Mouse (Mus musculus) heart, postnatal 36 days (tissue): Measurements from ENCODE around the gene Iltifb. TPM values are rescaled to one million over a fixed set of nuclear protein-coding genes. Genes with fewer than 3 reads are reported as not detected.
"Not testable (repeated sequence)": the region's sequence is repeated elsewhere in the genome, so short reads cannot be mapped to it uniquely, and the experiment has no call there.

Experiments
- DNase-seq, 2 experiments: peaks; one replicate each; pipeline ENCODE4 v3.0.0; 2021 to 2022
- intact Hi-C: fragments of 180-260 bp; cut with DNase I; formaldehyde crosslinking; loops from one replicate; pipeline ENCODE4 v1.15.1; 2025
- total RNA-seq, 2 experiments: library from RNA; stranded (reverse); gene quantifications; 2 replicates each; pipeline ENCODE4 v1.2.3; 2021

Iltifb gene
- not detected for total RNA-seq

DNA sequence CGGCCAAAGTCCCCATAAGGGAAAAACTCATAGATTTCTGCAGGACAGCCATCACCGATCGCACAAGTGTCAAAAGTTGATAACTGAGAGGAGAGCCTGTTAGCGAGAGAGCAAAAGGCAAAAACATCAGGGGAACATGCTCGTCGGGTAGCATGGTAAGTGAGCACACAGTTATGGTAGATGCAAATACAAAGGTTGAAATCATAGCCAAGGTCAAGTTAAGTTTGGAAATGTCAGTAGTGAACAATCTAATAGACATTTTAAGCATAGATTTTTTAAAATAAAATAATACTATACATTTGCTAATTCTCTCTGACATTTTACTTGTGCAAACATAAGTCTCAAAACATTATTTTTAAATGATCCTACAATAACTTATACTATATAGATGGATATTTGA is at the start of gene Iltifb:
Iltifb (minus strand) TSS at position 101 of the 400 bp plus-strand sequence.
- no peak for DNase-seq
- intact Hi-C loops: no loop called here

GRCm38 (mm10) chr10:118343155-118343554 is 48.3 kb upstream of the Iltifb start, which contains the start of gene Gm9046:
Gm9046 (minus strand) TSS chr10:118343255.
- intact Hi-C loops, DNase-seq: not testable (repeated sequence)

DNA sequence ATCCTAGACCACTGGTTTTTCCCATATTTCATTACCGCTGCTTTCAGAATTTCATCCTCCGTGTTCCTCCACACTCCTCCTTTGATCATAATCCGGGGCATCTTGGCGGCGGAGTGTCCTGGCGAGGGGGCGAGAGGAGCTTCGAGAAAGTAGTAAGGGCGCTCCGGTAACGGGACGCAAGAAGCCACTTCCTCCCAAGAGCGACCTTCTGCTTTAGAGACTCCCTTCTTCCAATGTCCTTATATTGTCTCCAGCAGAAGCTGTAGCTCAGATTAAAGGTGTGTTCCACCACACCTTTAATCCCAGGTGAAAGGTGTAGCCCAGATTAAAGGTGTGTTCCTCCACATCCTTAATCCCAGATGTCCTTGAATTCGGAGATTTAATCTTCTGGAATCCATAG is 42.9 kb upstream of the Iltifb start, which contains the start of gene Gm9045:
Gm9045 (minus strand) TSS at position 101 of the 400 bp plus-strand sequence.
- intact Hi-C loops, DNase-seq: not testable (repeated sequence)

- intact Hi-C loops, DNase-seq: not testable (repeated sequence)
Measured at GRCm38 (mm10) chr10:118332308-118332707, 37.5 kb upstream of the Iltifb start, which contains the start of gene Gm9044. Gm9044 (minus strand) TSS chr10:118332408.

- intact Hi-C loops, DNase-seq: not testable (repeated sequence)
Measured at GRCm38 (mm10) chr10:118326869-118327268, 32.0 kb upstream of the Iltifb start, which contains the start of gene Gm9040. Gm9040 (minus strand) TSS chr10:118326969.

DNA sequence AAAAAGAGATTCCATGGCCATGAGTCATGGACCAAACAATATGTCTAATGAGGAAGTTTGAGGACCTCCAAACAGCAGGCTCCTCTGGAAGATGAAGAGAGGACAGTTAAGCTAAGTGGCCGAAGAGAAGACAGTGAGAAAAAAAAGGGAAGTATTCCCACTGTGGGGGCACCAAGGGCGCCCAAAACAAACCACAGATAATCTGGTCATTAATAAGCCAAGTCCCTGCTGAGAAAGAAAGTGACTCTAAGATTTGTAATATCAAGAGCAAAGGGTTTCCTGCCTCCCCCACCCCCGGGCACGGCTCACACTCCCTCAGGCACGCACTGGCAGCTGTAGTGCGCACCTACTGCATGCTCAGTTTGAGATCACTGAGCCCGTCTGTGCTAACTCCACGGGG is 24.2 kb upstream of the Iltifb start:
- intact Hi-C loops: no loop called here

DNA sequence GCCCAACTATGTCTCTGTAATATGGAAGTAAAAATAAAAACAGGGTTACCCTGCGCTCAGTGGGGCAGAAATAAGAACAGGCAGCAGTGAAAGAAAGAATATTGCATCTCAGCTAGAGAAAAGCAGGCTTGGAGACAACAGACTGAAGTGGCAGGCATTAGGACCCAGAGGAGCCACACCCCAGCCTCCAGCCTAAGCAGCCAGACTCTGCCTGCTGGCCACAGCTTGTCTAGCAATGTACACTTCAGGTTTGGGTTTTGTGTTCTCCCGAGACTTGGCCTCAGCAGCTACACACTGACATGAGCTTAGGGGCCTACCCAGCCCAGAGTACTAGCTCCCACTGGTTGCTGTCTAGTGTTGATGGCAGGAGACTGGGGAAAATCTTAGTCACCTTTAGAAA is 7.3 kb upstream of the Iltifb start:
- DNase-seq, intact Hi-C loops: not testable (repeated sequence)

More for the DNA sequence above, 24.2 kb upstream of the Iltifb start:
- DNase-seq: no peak

GRCm38 (mm10) chr10:118283016-118283415 is 11.8 kb downstream of the Iltifb start:
- intact Hi-C loops, DNase-seq: not testable (repeated sequence)

DNA sequence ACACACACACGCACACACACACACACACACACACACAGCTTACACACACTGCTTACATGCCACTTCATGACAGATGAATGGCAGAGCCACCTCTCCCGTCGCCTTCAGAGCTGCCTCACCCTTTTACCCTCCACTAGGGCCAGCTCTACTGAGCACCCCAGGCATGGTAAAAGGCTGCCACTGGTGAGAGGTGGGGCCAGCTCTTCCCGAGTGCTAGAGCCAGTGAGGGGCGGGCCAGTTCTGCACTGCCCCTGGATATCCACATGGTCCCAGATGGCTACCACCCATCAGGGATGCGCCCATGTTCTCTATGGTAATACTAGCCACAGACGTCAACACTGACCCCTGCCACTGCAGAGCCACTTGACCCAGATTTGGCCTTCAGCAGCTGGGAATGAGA is 12.3 kb downstream of the Iltifb start:
- DNase-seq, intact Hi-C loops: not testable (repeated sequence)

DNA sequence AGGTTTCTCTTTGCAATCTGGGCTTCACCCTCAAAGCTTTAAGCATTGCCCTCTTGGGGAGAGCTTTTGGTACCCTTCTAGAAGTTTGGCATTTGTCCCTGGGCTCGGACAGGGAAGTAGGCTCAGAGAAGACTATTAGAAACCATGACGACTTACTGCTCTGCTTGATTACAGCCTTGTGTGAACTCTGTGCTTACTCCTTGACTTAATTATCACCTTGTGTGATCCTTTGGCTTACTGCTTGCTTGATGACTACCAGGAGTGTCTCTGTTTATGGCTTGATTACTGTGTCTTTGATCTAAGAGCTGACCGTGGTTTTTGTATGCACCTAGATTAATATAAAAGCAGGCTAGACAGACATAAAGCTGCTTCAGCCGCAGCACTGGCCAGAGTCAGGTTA is 16.8 kb downstream of the Iltifb start:
- intact Hi-C loops, DNase-seq: not testable (repeated sequence)

DNA sequence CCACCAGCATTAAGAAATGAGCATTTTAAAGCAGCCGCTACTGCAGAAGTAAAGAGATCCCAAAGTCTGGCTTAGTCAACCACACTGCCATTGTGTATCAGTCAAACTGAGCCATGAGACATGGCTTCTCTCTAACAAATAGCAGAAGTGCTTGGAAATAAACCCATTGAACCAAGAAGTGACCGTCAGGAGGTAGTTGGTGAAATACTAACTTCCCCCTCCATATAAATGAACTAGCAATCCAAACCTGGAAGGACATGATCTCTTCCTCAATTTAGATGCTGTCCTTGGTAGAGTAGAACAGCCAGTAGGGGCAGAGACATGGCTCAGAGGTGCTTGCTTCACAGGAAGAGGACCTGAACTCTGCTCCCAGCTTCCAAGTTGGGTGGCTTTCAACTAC is 23.4 kb downstream of the Iltifb start:
- intact Hi-C loops, DNase-seq: not testable (repeated sequence)

DNA sequence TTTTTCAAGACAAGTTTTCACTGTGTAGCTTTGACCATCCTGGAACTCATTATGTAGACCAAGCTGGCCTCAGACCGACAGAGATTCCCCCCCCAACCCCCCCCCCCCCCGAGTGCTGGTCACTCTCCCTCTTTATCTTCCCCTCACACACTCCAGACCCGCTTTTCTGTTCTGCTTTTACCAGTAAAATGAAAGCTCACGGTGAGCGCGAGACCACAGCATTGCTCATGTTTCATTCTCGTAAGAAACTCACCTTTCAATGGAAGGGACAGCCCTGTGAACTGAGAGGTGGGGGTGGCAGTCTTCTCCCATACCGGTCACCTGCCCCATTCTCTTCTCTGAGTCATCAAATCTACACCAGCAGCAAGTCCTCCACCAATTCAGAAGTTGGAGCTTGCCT is 26.0 kb downstream of the Iltifb start:
- intact Hi-C loops: not testable (repeated sequence)

DNA sequence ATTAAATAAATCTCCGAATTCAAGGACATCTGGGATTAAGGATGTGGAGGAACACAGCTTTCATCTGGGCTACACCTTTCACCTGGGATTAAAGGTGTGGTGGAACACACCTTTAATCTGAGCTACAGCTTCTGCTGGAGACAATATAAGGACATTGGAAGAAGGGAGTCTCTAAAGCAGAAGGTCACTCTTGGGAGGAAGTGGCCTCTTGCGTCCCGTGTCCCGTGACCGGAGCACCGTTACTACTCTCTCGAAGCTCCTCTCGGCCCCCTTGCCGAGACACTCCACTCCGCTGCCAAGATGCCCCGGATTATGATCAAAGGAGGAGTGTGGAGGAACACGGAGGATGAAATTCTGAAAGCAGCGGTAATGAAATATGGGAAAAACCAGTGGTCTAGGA is 36.5 kb downstream of the Iltifb start, which contains the start of gene Gm32802:
Gm32802 (plus strand) TSS at position 301 of the 400 bp plus-strand sequence.
- intact Hi-C loops, DNase-seq: not testable (repeated sequence)

More for the DNA sequence above, 26.0 kb downstream of the Iltifb start:
- not testable (repeated sequence) for DNase-seq

DNA sequence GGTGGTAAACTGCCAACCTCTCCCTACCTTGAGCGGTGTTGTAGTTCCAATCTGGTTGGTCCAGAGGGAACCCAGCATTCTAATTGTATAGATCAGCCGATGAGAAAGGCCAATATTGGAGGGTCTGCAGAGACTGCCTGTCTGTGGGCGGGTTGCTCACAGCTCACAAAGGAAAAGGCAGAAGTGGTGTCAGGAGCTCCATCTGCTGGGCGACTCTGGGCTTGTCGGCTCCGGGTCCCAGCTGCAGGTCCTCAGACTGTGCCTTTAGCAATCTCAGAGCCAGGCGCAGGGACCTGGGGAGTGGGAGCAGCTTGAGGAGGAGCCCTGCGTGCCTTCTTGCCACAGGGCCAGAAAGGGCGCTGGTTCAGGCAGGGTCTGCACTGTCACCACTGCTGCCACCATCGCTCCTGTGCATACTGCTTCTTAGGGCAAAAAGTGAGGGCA is 44.0 kb downstream of the Iltifb start:
- intact Hi-C loops: no loop called here
- no peak for DNase-seq

- intact Hi-C loops, DNase-seq: not testable (repeated sequence)
Measured at GRCm38 (mm10) chr10:118249006-118249595, 45.7 kb downstream of the Iltifb start.

DNA sequence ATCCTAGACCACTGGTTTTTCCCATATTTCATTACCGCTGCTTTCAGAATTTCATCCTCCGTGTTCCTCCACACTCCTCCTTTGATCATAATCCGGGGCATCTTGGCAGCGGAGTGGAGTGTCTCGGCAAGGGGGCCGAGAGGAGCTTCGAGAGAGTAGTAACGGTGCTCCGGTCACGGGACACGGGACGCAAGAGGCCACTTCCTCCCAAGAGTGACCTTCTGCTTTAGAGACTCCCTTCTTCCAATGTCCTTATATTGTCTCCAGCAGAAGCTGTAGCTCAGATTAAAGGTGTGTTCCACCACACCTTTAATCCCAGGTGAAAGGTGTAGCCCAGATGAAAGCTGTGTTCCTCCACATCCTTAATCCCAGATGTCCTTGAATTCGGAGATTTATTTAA is 54.2 kb downstream of the Iltifb start, which contains the start of gene Gm32717:
Gm32717 (minus strand) TSS at position 101 of the 400 bp plus-strand sequence.
- DNase-seq: not testable (repeated sequence)

More for the DNA sequence above, 54.2 kb downstream of the Iltifb start, which contains the start of gene Gm32717:
- intact Hi-C loops: not testable (repeated sequence)

Other genes with a start within 250 kb of the Iltifb start
- gene Mdm1, start 153.2 kb downstream of the Iltifb start, total RNA-seq: 1 to 10 TPM; 4.3 to 6.1 TPM
- not detected for gene Il22, start 90.1 kb downstream of the Iltifb start, total RNA-seq
- gene Gm32717, start 54.3 kb downstream of the Iltifb start, total RNA-seq: under 1 TPM; 0.31 to 0.49 TPM
- gene Gm32802, start 36.4 kb downstream of the Iltifb start, total RNA-seq: under 1 TPM; 0.31 to 0.49 TPM
- gene Gm9040, start 31.9 kb upstream of the Iltifb start, total RNA-seq: not detected
- gene Gm9044, start 37.4 kb upstream of the Iltifb start, total RNA-seq: not detected
- not detected for gene Gm9045, start 42.8 kb upstream of the Iltifb start, total RNA-seq
- not detected for gene Gm9046, start 48.2 kb upstream of the Iltifb start, total RNA-seq
- gene Gm9048, start 53.6 kb upstream of the Iltifb start, total RNA-seq: not detected
- gene Gm9049, start 59.1 kb upstream of the Iltifb start, total RNA-seq: not detected
- not detected for gene Ifng, start 146.0 kb upstream of the Iltifb start, total RNA-seq